Mouse (Mus musculus) heart, postnatal 36 days (tissue): ENCODE measurements around the gene Ddx56. TPM values are rescaled to one million over a fixed set of nuclear protein-coding genes. Genes with fewer than 3 reads are reported as not detected.
"Not testable (repeated sequence)": the region's sequence is repeated elsewhere in the genome, so short reads cannot be mapped to it uniquely, and the experiment has no call there.

Experiments
- DNase-seq, 2 experiments: peaks; one replicate each; pipeline ENCODE4 v3.0.0; 2021 to 2022
- intact Hi-C: fragments of 180-260 bp; cut with DNase I; formaldehyde crosslinking; loops from one replicate; pipeline ENCODE4 v1.15.1; 2025
- total RNA-seq, 2 experiments: library from RNA; stranded (reverse); gene quantifications; 2 replicates each; pipeline ENCODE4 v1.2.3; 2021

Gene Ddx56
- total RNA-seq, 2 experiments from 2014 or later, result 23.5 to 25.5 TPM

DNA sequence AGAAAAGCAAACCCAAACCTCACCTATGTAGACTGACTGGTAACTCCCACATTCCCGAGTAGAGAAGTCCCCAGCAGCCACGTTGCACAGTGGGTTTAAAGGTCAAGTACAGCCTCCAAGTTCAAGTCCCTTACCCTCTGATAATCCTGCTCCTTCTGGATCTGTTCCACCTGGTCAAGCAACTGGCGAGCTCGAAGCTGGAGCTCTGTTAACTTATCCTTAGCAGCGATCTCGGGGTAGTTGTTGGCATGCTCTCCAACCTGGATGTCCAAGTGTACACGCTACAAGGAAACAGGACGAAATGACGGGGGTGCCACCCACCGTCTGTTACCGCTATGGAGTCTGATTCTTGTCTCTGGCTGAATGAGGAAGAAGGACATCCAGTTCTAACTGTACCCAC, 6.0 kb upstream of the Ddx56 start:
- no peak for DNase-seq
- intact Hi-C loops, result loop anchor here (2.0 kb wide), 1 partner anchor 17 kb away; the partner anchor contains the start of gene Ogdh

DNA sequence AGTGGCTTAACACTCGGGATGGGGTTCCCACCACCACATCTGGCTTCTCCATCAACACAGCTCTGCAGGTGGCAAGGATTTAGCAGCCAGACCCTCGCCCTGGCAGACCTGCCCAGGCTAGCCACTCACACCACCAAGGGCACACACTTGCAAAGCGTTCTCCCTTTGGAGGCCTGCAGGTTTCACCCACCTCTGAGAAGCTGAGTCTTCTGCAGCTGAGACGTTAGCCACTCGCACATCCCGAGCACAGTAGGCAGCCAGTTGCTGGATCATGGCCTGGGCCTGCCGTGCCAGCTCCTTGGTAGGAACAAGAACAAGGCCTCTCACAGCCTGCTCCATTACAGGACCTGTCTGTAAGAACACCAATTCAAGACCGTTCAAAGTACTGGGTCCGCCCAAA, 951 bp downstream of the Ddx56 start:
- intact Hi-C loops, result loop anchor here (2.0 kb wide), 1 partner anchor 66 kb away; the partner anchor contains the start of genes A730071L15Rik and Nudcd3
- DNase-seq, result no peak

DNA sequence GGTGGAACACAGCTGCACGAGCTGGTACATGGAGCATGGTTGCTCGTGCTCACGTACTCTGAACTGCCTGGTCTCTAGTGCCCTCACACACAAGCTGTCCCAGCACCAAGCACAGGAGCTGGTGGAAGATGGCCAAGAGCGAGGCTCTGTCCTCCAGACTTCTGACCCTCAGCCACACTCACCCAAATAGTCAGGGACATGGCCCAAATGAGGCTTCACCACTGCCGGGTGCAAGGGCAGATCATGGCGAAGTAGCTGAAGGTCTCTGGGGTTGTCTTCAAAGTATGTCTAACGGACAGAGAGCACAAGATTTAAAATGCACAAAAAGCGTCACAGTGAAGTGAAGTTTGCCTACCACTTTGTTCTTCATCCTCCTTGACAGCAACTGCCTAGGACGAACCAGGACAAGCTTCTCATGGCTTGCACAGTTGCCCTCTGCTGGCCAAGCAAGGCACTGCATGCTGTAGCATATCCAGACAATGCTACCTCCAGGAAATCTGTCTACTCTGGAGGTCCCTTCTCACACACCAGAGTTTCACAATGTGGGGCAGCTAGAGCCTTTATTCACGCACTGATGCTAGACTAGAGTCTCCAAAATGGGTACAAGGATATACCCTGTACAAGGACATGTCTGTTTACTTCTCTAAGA, 6.0 kb downstream of the Ddx56 start:
- intact Hi-C loops, result loop anchor here (1.0 kb wide), 1 partner anchor 265 kb away; no protein-coding TSS in a partner anchor
- DNase-seq, result peak; percentile 62 to 82

DNA sequence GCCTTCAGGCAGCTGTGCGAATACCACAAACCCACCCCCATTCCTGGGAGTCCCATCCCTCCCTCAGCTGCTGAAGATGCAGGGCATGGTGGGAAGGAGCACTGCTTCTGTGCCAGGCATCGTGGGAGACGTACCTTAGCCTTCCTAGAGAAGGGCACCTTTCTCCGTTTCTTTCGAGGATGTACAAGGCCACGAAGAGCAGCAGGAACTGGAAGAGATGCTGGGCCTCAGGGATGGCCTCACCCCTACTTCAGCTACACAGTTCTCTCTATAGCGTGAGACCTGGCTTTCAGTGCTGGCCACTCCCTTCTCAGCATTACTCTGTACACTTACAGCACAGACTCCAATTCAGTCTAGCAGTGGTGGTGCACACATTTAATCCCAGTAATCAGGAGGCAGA, 8.2 kb downstream of the Ddx56 start:
- DNase-seq, result no peak
- intact Hi-C loops, result no loop called here

DNA sequence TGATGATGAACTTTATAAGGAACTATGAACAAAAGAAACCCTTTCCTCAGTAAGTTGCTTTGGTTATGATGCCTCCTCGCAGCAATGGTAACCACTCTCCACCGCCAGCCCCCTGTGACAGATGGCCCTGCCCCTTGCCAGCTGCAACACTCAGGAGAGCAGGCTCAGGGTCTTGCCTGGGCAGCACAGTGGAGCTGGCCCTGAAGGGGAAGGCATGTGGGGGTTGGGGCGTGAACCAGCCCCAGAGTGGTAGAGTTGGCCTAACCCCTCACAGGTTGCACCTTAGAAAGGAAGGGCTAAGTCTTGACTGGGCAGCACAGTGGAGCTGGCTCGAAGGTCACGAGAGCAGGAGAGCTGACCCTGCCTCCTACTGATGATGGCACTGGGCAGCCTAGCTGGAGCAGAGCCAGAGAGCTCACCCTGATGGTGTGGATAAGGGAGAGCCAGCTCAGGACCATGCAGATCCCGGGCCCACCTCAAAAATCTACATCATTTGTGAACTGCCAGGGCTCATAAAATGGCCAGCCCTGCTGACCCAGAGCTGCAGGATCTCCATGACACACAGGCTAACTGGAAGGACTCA, 11.0 kb downstream of the Ddx56 start:
- intact Hi-C loops, result no loop called here
- DNase-seq, result no peak

DNA sequence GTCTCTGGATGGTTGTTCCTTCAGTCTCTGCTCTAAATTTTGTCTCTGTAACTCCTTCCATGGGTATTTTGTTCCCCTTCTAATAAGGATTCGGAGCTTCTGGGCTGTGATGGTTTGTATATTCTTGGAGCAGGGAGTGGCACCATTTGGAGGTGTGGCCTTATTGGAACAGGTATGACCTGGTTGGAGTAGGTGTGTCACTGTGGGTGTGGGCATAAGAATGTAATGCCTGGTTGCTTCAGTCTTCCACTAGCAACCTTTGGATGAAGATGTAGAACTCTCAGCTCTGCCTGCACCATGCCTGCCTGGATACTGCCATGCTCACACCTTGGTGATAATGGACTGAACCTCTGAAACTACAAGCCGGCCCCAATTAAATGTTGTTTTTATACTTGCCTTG, 13.0 kb downstream of the Ddx56 start:
- intact Hi-C loops, DNase-seq: not testable (repeated sequence)

DNA sequence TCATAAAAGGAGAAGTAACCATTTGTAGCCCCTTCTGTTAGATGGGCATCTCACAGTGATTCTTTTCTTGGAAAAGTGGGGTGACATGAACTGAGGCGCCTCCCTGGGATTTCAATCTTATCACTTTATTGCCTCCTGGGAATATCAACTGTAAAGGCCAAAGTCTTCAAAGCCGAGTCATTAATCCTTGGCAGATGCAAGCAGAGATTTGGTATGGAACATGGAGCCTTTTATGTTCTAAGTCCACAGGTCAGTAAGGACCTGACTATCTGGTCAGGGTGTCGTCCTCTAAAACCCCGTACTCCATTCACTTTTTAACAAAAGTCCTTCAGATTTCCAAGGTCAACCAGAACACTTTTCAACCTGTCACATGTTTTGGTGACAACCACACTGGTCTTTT, 14.7 kb downstream of the Ddx56 start:
- DNase-seq, result no peak
- intact Hi-C loops, result no loop called here

DNA sequence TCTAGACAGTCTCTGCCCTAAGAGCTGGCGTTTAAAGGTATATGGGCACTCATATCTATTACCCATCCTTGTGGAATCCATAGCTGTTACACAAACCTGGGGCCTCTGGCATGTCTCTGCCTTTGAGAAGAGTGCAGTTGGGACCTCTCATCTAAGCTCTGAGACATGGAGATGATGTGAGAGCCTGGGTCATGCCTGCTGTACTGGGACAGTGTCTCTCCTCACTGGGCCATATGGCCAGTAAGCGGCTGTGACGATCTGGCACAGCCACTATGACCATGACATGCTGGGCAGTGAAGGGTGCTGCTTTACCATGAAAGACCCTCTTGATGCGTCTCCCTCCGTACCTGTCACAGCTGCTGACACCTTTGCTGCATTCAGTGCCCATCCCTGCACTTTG, 15.3 kb downstream of the Ddx56 start:
- intact Hi-C loops, result no loop called here
- DNase-seq, result no peak

DNA sequence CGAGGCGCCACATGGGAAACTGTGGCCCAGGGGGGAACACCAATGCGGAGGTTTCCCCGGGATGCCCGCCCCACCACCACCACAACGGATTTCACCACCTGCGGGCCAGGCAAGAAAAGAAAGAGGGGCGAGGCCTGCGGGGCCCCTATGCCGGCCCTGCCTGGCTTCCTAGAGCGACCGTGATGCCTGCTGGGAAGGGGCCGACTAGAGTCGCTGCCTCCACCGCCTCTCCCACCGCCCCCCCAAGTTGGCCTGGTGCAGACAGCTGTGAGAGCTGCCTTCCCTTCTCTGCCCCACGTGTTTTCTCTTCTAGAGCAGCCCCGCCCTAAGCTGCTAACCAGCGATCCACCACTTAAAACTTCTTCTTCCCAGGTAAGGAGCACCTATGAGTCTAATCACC, 22.9 kb downstream of the Ddx56 start:
- intact Hi-C loops, result no loop called here
- DNase-seq, result no peak

DNA sequence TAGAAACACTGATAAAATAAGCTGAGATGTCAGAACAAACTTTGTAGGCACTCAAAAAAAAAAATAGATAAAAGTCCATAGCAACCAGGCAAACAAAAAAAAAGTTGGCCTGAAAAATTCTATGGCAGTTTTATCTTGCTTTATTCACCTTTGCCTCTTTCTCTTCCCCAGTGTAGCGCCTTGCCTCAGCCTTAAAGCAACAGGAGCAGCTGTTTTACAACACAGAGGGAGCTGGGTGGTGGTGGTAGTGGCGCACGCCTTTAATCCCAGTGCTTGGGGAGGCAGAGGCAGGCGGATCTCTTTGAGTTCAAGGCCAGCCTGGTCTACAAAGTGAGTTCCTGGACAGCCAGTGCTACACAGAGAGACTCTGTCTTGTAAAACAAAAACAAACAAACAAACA, 34.5 kb downstream of the Ddx56 start:
- no peak for DNase-seq
- intact Hi-C loops, result no loop called here

DNA sequence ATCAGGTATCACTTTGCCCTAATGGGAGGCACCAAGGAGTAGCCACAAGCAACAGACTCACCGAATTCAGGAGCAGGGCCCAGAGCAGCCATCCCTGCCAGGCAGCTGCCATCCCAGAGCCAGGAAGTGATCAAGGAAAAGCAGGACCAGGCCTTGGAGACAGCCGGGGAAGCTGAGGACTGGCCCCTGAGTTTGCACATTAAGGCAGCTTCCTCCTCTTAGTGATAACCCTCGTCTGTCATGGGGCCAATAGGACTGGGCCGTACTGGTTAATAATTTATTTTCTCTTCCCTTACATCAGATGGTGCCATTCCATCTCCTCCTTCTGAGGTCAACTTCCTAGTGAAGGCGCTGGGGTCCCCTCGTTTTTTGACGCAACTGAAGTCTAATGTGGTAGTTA, 37.6 kb downstream of the Ddx56 start, which contains the start of gene Npc1l1:
TSS of gene Npc1l1 (minus strand) at position 132 of the 400 bp plus-strand sequence.
- intact Hi-C loops, result no loop called here
- no peak for DNase-seq

DNA sequence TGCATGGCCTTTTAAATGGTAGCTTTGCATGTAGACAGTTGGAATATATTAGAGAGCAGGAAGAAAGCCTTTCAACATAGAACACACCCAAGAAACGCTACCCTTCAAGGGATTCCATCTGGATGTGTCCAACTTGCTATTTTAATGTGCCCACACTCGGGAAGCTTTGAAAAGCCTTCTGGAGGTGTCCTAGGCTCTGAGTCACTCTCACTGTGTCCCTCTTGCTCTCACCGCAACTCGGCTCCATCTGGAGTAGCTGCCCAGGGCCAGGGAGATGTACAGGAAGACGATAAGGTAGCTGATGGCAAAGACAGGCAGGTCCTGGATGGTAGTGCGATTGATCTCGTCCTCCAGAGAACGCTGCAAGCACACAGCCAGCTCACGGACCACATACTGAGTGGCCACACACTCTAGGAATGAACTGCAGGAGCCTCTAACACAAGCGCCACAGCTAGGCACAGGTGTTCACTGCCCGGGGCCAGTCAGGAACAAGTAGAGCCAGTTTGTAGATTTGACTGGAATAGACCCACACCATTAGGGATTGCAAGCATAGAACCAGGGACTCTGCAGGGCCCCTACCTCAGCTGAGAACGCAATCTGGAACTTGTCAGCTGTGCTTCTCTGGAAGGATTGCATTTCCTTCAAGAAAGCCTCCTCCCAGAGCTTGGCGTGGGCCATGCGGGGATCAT, 42.9 kb downstream of the Ddx56 start:
- DNase-seq, result no peak
- intact Hi-C loops, result no loop called here

DNA sequence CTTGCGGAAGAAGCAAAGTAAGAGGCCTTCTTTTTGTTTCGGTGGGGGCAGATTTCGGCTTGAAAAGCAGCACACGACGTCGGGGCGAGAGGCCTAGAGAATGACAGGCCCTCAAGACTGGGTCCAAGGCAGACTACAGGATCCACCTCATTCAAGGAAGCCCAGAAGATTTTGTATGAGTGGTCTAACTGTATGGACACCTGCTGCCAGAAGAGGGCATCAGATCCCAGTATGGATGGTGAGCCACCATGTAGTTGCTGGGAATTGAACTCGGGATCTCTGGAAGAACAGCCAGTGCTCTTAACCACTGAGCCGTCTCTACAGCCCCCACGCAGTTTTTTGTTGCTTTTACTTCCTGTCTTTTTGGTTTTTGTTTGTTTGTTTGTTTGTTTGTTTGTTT, 45.4 kb downstream of the Ddx56 start:
- no peak for DNase-seq
- intact Hi-C loops, result no loop called here

DNA sequence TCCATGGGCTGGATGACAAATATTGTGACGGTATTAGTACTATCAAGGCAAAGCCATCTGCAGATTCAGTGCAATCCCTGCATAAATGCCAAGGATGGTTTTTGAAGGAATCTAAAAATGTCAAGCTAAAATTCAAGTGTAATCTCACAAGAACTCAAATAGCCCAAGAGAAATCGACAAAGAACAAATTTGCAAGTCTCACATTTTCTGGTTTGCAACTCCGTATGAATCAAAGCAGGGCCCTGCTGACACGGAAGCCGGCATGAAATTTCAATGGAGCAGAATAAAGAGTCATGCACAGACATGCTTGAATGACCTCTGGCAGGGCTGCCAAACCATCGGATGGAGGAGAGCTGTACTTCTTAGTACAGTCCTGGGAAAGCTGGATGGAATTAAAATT, 47.6 kb downstream of the Ddx56 start:
- intact Hi-C loops, result no loop called here

DNA sequence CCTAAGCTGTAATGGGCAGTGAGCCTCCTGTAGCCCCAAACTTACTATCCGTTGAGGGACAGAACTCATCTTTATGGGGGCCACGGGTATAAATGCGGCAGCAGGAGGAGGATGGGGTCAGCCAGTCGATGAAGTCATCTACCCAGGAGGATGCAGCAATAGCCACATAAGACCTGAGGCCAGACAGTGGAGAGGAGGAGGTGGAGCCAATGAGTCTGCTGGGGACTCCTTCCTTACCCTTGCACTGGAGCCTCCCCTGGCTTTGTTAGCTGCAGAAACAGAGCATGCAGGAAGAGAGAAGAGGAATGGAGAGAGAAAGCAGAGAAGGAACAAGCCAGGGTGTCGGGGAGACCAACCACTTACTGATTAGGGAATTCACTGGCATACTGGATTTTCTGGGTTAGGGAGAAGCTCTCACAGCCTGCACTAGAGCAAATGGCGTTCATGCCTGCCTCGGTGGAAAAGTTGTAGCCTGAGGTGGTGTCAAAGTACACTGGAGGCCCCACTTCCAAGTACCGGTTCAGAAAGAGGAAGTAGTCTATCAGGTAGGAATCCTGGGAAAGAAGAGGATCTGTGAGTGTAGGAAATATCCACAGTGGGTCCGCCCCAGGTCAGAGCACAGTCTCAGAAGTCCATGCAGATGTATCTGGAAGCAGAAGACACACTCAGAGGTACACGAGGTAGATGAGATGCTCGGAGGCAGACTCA, 49.2 kb downstream of the Ddx56 start:
- DNase-seq, result no peak
- intact Hi-C loops, result no loop called here

More for the DNA sequence above, 47.6 kb downstream of the Ddx56 start:
- no peak for DNase-seq

DNA sequence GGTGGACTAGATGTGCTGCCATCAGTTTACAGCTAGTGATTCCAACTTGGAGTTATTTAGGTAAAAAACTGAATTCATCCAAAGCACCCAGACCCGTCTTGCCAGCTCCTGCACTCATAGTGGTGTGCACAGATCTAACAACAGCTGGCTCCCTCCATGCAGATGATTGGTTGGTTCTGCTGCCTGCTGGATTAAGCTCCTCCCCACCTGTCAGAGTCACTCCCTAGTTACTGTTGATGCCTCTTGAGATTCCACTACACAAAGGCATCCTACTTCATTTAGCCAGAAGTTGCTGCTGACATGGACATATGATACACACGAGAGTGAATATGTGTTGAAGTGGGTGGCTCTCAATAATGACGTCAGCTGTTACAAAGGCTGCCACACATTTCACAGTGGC, 50.7 kb downstream of the Ddx56 start:
- no peak for DNase-seq
- intact Hi-C loops, result no loop called here

Other genes with a start within 250 kb of the Ddx56 start
- gene Camk2b, start 201.4 kb downstream of the Ddx56 start, total RNA-seq, result 1 to 10 TPM; 6.0 to 8.1 TPM
- gene A730071L15Rik, start 67.7 kb downstream of the Ddx56 start, total RNA-seq, result not detected
- gene Nudcd3, start 67.4 kb downstream of the Ddx56 start, total RNA-seq, result 10 to 100 TPM; 61.2 to 64.6 TPM
- under 1 TPM in 1 of 2 experiments, not detected in 1; 0.08 TPM for gene Npc1l1, start 37.6 kb downstream of the Ddx56 start, total RNA-seq
- 10 to 100 TPM; 82.9 to 94.8 TPM for gene Tmed4, start 7.1 kb upstream of the Ddx56 start, total RNA-seq
- gene Ogdh, start 23.9 kb upstream of the Ddx56 start, total RNA-seq, result 1,000 to 10,000 TPM; 1,707 to 1,741 TPM
- gene Zmiz2, start 121.3 kb upstream of the Ddx56 start, total RNA-seq, result 10 to 100 TPM; 35.0 to 39.5 TPM
- gene Ppia, start 147.7 kb upstream of the Ddx56 start, total RNA-seq, result 100 to 1,000 TPM; 331 to 351 TPM
- 10 to 100 TPM; 70.4 to 83.8 TPM for gene H2afv, start 176.7 kb upstream of the Ddx56 start, total RNA-seq
- gene Purb, start 208.1 kb upstream of the Ddx56 start, total RNA-seq, result 10 to 100 TPM; 32.7 to 35.6 TPM